Mouse (Mus musculus): ENCODE data around the gene Ccdc180. TPM values are rescaled to one million over a fixed set of nuclear protein-coding genes. Genes with fewer than 3 reads are reported as not detected.

Gene Ccdc180
- polyA plus RNA-seq, 1 experiment = 2.4 TPM

DNA sequence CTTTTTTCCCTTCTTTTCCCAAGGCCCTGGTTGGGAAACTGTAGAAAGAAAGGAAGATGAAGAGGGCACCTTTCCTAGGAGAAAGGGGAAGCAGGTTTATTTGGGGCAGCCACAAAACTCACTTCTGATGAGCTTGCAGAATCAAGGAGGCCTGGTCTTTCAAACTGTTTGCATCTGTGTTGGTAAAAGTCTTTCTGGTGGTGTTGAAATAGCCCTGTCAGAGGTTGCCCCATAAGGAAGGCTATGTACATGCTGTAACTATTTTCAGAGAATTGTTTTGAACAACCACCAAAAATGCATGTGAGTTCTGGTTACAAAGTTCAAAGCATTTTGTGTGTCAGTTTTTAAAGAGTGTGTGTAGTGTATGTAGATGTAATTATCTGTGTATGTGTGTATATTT lies 91.0 kb downstream of the Ccdc180 start:
- TF ChIP-seq CTCF (IDR thresholded peaks at IDR 0.05; ENCODE audit: insufficient read depth, low read length) (no peak), POLR2A (IDR thresholded peaks at IDR 0.05; ENCODE audit: borderline replicate concordance, extremely low read depth, low read depth, low read length) (no peak)
- peaks cover 6% of the 10 kb centered on the region for H3K4me1 ChIP-seq (ENCODE audit: control insufficient read depth, insufficient read depth, low read length)
- no peak for DNase-seq
- no peak overlapping the region for H3K4me3 ChIP-seq (replicated peaks; ENCODE audit: extremely low read depth, low read depth, low read length)

DNA sequence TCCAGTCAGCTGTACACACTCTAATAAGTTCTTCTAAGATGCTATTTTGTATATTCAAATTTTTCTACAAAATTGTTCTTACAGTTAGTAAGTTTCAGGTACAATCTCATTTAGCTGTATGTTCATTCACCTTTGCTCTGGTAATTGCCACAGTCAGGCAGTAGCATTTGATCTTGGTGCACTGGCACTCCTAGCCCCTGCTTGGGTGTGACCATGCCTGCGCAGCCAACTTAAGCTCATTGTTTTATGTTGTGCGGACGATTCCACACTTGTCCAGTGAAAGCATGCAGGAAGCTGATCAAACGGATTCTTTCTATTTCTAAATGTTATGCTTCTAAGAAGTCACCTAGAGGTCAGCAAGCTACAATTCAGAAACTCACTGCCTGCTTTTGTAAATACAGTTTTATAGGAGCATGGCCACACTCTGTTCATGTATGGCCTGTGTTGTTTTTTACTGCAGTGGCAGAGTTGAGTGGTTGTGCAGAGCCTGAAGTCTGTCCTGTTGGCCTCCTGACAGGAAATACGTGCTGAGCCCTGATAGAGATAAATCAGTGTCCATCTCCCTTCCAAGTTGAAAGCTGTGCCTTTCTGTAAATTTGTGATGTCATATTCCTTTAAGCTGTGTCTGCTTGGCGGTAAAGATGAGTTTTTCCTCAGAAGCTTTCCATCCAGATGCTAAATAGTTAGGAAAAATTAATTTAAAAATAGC lies 100.5 kb downstream of the Ccdc180 start:
- no peak for DNase-seq
- peaks cover 9% of the 10 kb centered on the region for H3K4me1 ChIP-seq (ENCODE audit: control insufficient read depth, insufficient read depth, low read length)
- WGBS = 35% methylated on average over 6 of the region's 6 CpGs
- TF ChIP-seq CTCF (IDR thresholded peaks at IDR 0.05; ENCODE audit: insufficient read depth, low read length) (no peak), POLR2A (IDR thresholded peaks at IDR 0.05; ENCODE audit: borderline replicate concordance, extremely low read depth, low read depth, low read length) (no peak)
- H3K4me3 ChIP-seq (replicated peaks; ENCODE audit: extremely low read depth, low read depth, low read length) = no peak overlapping the region

DNA sequence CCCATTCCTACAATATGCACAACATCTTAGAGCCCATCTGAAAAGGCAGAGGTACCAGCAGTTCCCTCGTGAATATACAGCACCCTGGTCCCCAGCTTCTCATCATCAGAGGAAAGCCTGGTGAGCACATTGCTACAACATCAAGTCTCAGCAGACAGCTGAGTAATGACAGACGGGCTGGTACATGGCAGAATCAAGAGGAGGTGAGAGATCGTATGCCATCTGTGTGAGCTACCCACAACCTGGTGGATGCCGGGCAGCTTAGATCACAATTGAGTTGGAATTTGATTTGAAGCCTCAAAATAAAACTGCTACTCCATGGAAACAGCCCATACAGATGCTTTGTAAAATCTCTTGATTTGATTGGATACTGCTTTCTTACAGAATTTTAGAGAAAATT lies 108.4 kb downstream of the Ccdc180 start:
- no peak for DNase-seq
- no peaks in the 10 kb centered on the region for H3K4me1 ChIP-seq (ENCODE audit: control insufficient read depth, insufficient read depth, low read length)
- 83% methylated on average over 4 of the region's 4 CpGs for WGBS
- no peak for TF ChIP-seq CTCF (IDR thresholded peaks at IDR 0.05; ENCODE audit: insufficient read depth, low read length)
- TF ChIP-seq POLR2A (IDR thresholded peaks at IDR 0.05; ENCODE audit: borderline replicate concordance, extremely low read depth, low read depth, low read length) = no peak
- no peak overlapping the region for H3K4me3 ChIP-seq (replicated peaks; ENCODE audit: extremely low read depth, low read depth, low read length)

Other genes with a start within 250 kb of the Ccdc180 start
- gene Aldh1b1, start 91.3 kb upstream of the Ccdc180 start, polyA plus RNA-seq (2012; rRNA removed) = 3.1 and 3.9 TPM in 2 replicates
- gene Igfbpl1, start 63.4 kb upstream of the Ccdc180 start, polyA plus RNA-seq (2012; rRNA removed) = 0.18 and 0.28 TPM in 2 replicates
- gene Stra6l, start 41.6 kb upstream of the Ccdc180 start, polyA plus RNA-seq (2012; rRNA removed) = 0.66 and 1.2 TPM in 2 replicates
- gene Tdrd7, start 75.0 kb downstream of the Ccdc180 start, polyA plus RNA-seq (2012; rRNA removed) = 12.6 and 19.1 TPM in 2 replicates
- gene Tmod1, start 148.6 kb downstream of the Ccdc180 start, polyA plus RNA-seq (2012; rRNA removed) = 17.1 and 22.3 TPM in 2 replicates
- gene Ncbp1, start 248.3 kb downstream of the Ccdc180 start, polyA plus RNA-seq (2012; rRNA removed) = 11.6 and 19.3 TPM in 2 replicates
- 11.0 and 13.2 TPM in 2 replicates for gene Tstd2, start 248.4 kb downstream of the Ccdc180 start, polyA plus RNA-seq (2012; rRNA removed)